Mouse (Mus musculus): ENCODE results near the gene Ppp1r14a. TPM values are rescaled to one million over a fixed set of nuclear protein-coding genes. Genes with fewer than 3 reads are reported as not detected.

Ppp1r14a gene
- total RNA-seq, 4 experiments from 2014 or later = 35.3 to 41.0 (median 39.8) TPM

DNA sequence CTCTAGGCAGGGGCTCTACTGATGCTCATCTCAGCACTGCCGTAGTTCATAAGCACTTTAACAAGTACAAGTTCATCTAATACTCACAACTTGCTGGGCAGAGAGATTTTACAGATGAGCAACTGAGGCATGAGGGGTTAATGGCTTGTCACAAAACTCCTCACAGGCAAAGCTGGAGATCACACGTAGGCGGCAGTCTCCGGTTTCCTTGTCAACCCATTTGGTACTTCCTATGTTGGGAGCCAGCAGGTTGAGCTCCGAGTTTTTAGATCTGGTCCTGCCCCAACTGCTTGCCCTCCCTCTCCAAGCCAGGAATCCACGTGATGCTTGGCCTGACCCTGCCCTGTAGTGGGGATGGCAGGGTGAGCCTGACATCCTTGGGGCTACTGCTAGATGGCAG is 38.0 kb downstream of the Ppp1r14a start:
- no peak for DNase-seq (ENCODE audit: low spot score in 2 of 2)

DNA sequence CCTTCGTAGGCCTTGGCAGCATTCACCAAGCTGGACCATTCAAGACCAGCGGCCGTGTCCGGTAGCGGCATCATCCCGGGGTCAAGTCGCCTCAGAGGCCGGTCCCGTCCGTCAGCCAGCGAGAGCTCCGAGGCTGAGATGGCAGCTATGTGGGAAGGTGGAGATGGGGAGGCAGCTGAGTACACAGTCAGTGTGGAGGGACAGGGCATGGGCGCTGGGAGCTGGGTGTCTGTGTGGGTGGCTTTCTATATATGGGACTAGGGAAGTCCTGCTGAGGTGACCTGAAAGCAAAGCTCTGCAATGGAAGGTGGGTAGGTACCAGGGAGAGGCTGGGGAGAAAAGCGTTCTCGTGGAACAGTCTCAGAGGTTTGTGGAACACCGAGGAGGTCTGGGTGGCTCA is 39.9 kb downstream of the Ppp1r14a start:
- DNase-seq (ENCODE audit: low spot score in 2 of 2) = no peak

DNA sequence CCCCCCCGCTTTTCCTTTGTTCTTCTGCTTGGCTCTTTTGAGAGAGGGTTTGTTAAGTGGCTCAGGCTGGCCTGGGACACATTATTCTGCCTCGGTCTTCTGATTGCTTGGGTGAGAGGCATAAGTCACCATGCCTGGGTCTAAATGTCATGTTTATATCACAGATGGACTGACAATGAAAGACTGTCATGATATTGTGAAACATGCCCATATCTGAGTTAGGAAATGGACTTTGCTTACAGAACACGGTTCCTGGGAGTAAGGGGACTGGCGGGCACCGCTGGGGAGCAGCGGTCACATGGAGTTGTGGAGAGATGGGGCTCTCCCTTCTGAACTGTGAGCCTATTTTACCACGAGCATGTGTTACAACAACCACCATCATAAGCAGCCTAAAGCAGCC is 45.0 kb downstream of the Ppp1r14a start:
- DNase-seq (ENCODE audit: low spot score in 2 of 2) = no peak

DNA sequence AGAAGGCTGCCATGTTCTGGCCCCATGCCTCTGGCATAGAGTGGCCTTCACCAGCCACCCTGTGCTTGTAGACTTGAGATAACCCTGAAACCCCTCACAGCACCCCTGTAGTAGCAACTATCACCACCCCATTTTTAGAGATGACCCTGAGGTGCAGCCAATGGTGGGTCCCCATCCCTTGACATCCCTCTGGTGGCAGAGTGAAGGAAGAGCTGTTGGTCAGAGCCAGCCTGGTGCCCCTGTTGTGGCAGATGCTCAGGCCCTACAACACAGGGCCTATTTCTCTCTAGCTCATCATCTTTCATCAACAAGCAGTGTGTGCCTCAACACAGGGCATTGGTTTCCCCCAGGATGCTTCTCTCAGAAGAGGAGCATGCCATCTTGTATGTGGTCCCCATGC is 46.2 kb downstream of the Ppp1r14a start:
- no peak for DNase-seq (ENCODE audit: low spot score in 2 of 2)

DNA sequence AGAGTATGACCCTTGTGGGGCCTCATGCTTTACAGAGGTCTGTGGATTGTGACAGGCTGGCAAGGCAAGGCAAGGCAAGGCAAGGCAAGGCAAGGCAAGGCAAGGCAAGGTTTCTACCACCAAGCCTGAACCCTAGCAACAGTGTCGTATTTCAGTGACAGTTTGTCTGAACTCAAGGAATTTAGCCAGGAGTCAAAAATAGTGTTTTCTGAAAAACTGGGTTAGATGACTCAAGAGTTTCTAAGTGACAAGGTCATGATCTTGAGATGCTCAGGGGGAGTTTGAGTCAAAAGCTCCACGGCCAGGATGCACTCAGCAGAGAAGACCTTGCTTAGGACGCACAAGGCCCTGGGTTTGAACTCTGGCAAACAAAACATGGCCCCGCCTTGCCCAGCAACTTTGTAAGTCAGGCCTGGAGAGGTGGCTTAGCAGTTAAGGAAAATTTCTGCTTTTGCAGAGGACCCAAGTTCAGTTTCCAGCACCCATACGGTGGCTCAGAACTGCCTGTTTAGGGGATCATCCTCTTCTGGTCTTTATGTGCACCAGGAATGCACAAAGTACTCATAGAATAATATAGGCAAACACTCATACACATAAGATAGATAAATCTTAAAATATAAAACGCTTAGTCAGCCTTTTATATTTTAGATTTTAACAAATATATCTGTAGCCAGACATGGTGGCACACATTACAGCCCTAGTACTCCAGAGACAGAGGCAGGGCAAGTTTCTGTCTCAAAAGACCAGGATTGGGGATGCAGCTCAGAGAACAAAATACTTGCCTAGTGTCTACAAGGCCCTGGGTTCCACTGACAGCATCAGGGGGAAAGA is 46.9 kb downstream of the Ppp1r14a start:
- DNase-seq (ENCODE audit: low spot score in 2 of 2) = no peak

DNA sequence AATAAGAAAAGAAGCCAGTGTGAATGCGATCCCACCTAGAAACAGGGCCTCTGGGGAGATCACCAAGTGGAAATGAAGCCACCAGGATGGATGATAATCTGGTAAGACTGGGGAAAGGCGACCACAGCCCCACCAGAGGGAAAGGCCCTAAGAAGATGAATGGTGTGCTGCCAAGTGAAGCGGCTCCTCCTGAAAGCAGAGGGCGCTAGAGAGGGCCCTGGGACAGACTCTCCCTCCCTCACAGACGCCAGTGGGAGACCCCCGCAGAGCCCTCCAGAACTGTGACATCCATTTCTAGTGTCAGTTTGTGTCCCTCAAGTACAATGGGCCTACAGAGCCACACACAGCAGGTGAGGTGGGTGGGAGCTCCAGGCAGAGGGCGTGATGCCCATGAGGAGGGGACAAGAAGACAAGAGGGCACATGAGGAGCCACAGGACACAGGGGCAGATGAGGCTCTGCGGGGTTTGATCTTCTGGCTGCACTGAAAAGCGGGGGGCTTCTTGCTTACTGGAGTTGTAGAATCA is 47.7 kb downstream of the Ppp1r14a start:
- DNase-seq (ENCODE audit: low spot score in 2 of 2) = no peak

DNA sequence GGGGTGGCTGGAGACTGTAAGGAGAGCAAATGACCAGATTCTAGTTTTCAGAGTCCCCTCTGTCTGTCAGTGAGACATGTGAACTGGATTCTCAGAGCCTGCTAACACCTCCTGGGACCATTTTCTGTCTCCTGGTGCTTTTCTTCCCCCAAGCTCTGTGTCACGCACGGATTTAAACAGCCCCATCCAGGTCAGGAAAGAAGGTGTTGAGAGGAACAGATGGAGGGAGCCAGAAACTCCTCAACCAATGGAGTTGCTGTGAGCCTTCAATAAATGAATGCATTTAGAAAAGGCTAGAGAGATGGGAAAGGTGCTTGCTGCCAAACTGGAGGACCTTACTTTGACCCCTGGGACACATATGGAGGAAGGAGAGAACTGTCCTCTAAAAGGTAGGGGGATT is 48.7 kb downstream of the Ppp1r14a start:
- no peak for DNase-seq (ENCODE audit: low spot score in 2 of 2)

DNA sequence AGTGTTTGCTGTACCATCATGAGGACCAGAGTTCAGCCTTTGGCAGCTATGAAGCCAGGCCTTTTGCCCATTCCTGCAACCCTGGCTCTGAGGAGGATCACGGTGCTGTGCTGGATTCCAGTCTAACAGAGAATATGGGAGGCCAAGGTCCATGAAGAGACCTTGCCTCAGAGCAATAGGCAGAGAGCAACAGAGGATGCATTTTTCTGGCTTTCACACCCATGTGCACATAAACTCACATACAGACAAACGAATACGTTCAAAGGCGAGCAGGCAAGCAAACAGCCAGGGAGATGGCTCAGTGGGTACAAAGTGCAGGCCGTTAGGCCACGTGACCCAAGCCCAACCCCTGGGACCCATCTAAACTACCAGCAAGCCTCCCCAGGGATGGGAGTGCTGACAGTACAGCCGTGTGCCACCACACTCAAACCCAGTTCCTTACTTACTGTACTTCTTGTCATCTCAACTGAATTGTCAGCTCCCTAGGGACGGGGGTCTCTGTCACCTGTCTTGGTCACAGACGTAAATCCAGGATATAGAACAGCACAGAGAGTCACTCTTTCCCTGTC is 49.3 kb downstream of the Ppp1r14a start:
- DNase-seq (ENCODE audit: low spot score in 2 of 2) = no peak

DNA sequence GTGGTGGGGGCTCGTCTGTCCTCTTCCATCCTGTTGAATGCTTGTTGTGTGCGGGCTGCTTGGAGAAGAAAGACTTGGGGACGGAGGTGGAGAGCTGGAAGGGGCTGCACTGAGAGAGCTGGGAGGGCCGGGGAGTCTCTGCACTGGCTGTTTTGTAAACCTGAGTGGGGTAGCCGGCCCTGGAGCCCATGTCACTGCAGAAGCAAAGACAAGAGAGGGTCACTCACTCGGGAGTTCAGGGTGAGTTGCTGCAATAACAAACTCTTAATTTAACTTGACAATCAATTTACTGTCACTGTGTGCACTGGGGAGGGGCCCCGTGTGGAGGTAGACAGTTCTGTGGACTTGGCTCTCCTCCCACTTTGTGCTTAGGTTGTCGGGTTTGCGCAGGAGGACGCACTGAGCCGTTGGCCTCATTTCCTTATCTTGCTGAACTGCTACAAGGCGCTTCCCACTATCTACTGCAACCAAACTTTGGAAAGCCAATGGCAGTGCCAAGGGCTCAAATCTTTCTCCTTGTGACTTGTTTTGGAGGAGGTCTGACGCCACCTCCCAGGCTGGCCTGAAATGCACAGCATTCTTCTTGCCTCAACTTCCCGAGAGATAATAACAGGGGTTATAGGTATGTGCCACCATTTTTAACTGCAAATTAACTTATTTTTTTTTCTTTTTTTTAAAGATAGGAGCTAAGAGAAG is 50.0 kb downstream of the Ppp1r14a start:
- no peak for DNase-seq (ENCODE audit: low spot score in 2 of 2)

DNA sequence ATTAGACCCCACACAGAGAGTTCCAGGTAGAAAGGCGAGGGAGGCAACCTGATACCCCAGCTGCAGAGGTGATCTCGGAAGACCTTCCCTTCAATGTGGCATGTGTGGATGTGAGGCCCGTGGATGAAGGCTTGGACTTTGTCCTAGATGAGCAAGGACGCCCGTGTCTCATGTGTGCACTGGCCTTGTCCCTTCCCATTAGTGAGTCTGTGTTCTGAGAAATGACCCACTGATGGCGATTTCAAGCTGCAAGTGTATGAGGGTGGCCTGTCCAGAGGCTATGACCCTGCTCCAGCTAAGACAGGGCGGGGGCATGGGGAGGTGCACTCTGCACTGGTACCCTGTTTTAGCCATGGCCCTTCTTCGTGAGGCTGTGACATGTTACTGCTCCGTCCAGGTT is 51.1 kb downstream of the Ppp1r14a start:
- DNase-seq (ENCODE audit: low spot score in 2 of 2) = no peak

DNA sequence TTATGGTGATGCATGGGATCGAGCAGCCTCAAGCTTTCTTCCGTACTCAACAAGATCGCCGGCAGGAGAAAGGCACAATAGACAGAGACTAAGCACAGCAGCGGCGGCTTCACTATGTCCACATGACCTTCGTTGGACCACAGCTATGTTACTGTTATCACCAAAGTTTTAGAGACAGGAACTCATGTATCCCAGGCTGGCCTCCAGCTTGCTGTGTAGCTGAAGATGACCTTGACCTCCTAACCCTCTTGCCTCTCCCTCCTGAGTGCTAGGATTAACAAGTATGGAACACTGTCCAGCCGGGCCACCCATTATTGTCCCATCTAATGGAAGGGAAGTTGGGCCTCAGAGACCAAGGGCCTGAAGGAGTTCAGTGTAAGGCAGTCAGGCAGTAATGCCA is 51.7 kb downstream of the Ppp1r14a start:
- no peak for DNase-seq (ENCODE audit: low spot score in 2 of 2)

DNA sequence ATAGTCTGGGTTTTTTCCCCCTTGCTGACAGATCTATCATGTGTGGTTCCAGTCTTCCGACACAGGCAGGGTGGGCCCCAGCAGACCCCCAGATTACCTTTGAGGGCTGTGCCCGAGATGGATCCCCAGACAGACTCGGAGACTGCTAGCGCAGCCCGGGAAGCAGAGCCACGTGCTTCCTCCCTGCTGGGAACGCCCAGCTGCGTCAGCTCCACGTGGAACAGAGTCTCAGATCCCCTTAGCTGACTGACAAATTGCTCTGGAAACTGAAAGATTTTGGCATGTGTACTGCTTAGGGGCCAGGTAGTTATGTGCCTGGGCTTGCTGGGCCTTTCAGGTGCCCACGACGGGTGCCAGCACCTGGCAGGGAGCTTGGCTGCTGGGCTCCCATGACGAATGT is 52.6 kb downstream of the Ppp1r14a start:
- no peak for DNase-seq (ENCODE audit: low spot score in 2 of 2)

DNA sequence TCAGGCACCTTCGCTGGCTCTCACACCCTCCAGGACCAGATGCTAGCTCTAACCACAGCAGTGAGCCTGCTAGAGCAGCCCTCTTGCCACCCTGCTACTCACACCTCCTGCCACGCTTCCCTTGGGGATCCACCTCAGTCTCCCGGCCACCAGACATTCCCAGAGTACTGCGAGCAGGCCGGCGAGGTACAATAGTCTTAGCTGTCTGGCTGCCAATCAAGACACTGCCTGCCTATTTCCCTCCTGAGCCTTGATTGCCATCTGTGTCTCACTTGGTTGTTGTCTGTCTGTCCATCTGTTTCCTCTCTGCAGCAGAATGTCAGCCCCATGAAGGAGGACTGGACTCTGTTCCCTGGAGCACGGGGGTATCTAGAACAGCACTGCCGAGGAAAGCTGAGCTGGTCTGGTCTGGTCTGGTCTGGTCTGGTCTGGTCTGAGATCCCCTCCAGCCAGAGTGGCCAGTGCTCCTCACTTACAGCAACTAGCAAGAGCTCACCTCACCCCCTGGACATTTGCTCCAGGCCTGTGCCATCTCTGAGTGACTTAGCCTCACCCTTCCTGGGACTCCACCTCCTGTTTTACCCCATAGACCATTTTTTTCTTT is 53.5 kb downstream of the Ppp1r14a start:
- DNase-seq (ENCODE audit: low spot score in 2 of 2) = no peak

Other genes starting within 250 kb of the Ppp1r14a start
- gene Ryr1, start 164.1 kb upstream of the Ppp1r14a start, total RNA-seq (2022) = 10 to 100 TPM in 1 of 4 experiments, 1 to 10 TPM in 3; 7.0 to 10.5 (median 9.2) TPM
- 1 to 10 TPM in 2 of 4 experiments, under 1 TPM in 2; 0.68 to 1.3 (median 1.1) TPM for gene Rasgrp4, start 154.5 kb upstream of the Ppp1r14a start, total RNA-seq (2022)
- gene Fam98c, start 133.1 kb upstream of the Ppp1r14a start, total RNA-seq (2022) = 10 to 100 TPM; 34.8 to 36.2 (median 35.5) TPM
- gene Ggn, start 119.1 kb upstream of the Ppp1r14a start, total RNA-seq (2022) = 1 to 10 TPM in 1 of 4 experiments, under 1 TPM in 3; 0.54 to 1.7 (median 0.67) TPM
- gene Spred3, start 118.9 kb upstream of the Ppp1r14a start, total RNA-seq (2022) = 10 to 100 TPM; 30.7 to 39.6 (median 38.9) TPM
- gene Psmd8, start 108.6 kb upstream of the Ppp1r14a start, total RNA-seq (2022) = 100 to 1,000 TPM; 118 to 137 (median 127) TPM
- 1 to 10 TPM; 1.1 to 1.7 (median 1.4) TPM for gene Catsperg1, start 75.3 kb upstream of the Ppp1r14a start, total RNA-seq (2022)
- gene Kcnk6, start 56.8 kb upstream of the Ppp1r14a start, total RNA-seq (2022) = 1 to 10 TPM; 2.6 to 5.0 (median 3.8) TPM
- gene Yif1b, start 51.0 kb upstream of the Ppp1r14a start, total RNA-seq (2022) = 10 to 100 TPM; 50.5 to 55.8 (median 53.6) TPM
- not detected for gene 2200002D01Rik, start 40.8 kb upstream of the Ppp1r14a start, total RNA-seq (2022)
- 10 to 100 TPM; 27.9 to 38.2 (median 33.0) TPM for gene Spint2, start 7.4 kb upstream of the Ppp1r14a start, total RNA-seq (2022)
- 100 to 1,000 TPM in 2 of 4 experiments, 10 to 100 TPM in 2; 87.4 to 112 (median 99.7) TPM for gene Dpf1, start 14.6 kb downstream of the Ppp1r14a start, total RNA-seq (2022)
- 10 to 100 TPM; 55.2 to 64.7 (median 57.8) TPM for gene Sipa1l3, start 229.3 kb downstream of the Ppp1r14a start, total RNA-seq (2022)

Measured in left cerebral cortex, adult 8-10 months (tissue).